Mouse (Mus musculus) heart, adult 2 months (tissue): ENCODE data around the gene Tprn. TPM values are rescaled to one million over a fixed set of nuclear protein-coding genes. Genes with fewer than 3 reads are reported as not detected.

Experiments
- DNase-seq, 2 experiments: peaks; one replicate each; pipeline ENCODE4 v3.0.0; 2021
- H3K27ac ChIP-seq: fragments of 200-600 bp; 2 replicates; pipeline ENCODE4 v1.8.1; 2022
- H3K27me3 ChIP-seq: fragments of 200-500 bp; 2 replicates; pipeline ENCODE4 v1.6.1; 2012; ENCODE audit warnings: mild to moderate bottlenecking, low read length, inconsistent platforms, mixed read lengths; ENCODE audit not compliant: control insufficient read depth, insufficient read depth
- H3K36me3 ChIP-seq: fragments of 200-500 bp; 2 replicates; pipeline ENCODE4 v1.6.1; 2012; ENCODE audit warnings: low read length, inconsistent platforms; ENCODE audit not compliant: control insufficient read depth, insufficient read depth
- H3K4me1 ChIP-seq: fragments of 200-500 bp; 2 replicates; pipeline ENCODE4 v1.6.1; 2011; ENCODE audit warnings: low read length; ENCODE audit not compliant: control insufficient read depth, insufficient read depth
- H3K4me3 ChIP-seq: fragments of 200-600 bp; 2 replicates; pipeline ENCODE4 v1.8.1; 2022
- H3K79me2 ChIP-seq: fragments of 200-500 bp; replicated peaks from 2 replicates; pipeline ENCODE4 v1.6.1; 2012; ENCODE audit warnings: mild to moderate bottlenecking, inconsistent platforms, low read length, moderate library complexity, mixed read lengths; ENCODE audit not compliant: control insufficient read depth, insufficient read depth
- H3K9ac ChIP-seq: fragments of 200-500 bp; 2 replicates; pipeline ENCODE4 v1.6.1; 2012; ENCODE audit warnings: low read depth, mild to moderate bottlenecking, control low read depth, inconsistent platforms, low read length, mixed read lengths
- CTCF ChIP-seq: fragments of 200-600 bp; IDR thresholded peaks from 2 replicates; pipeline ENCODE4 v1.8.1; 2022; ENCODE audit warnings: antibody characterized with exemption, mild to moderate bottlenecking, moderate library complexity
- EP300 ChIP-seq: fragments of 200-500 bp; IDR thresholded peaks from 2 replicates; pipeline ENCODE4 v1.6.1; 2011; ENCODE audit warnings: low read depth, low read length, control low read depth; ENCODE audit not compliant: insufficient read depth
- POLR2A ChIP-seq: fragments of 200-500 bp; IDR thresholded peaks from 2 replicates; pipeline ENCODE4 v1.6.1; 2011; ENCODE audit warnings: mild to moderate bottlenecking, low read depth, low read length, control low read depth; ENCODE audit not compliant: insufficient read depth
- WGBS: fragments of 180-500 bp; shearing (Covaris S2); methylation state at CpG from one replicate; pipeline ENCODE4 v1.1.7; 2018; 5-methylcytosine and 5-hydroxymethylcytosine counted together
- intact Hi-C: fragments of 180-260 bp; cut with DNase I; formaldehyde crosslinking; loops from one replicate; pipeline ENCODE4 v1.15.1; 2025
- long read RNA-seq: library from polyadenylated mRNA; stranded (forward); transcript quantifications from one replicate; pipeline ENCODE4 v2.0.0, GENCODE M21; 2021
- polyA plus RNA-seq: library from polyadenylated mRNA; depleted of rRNA; stranded (reverse); fragments of >200 nt; gene quantifications from 2 replicates; pipeline ENCODE4 v1.2.3, GENCODE M21; 2012; rRNA removed
- total RNA-seq, 2 experiments: library from RNA; stranded (reverse); gene quantifications; 2 replicates each; pipeline ENCODE4 v1.2.3; 2021

Gene Tprn
- 1 to 10 TPM; 5.9 to 6.7 TPM for total RNA-seq
- 7.5 and 9.9 TPM in 2 replicates for polyA plus RNA-seq
- long read RNA-seq, transcript Tprn-201 (4 exons, 2,787 nt): major isoform, 11 of 12 reads
- long read RNA-seq, partial matches to known transcripts: 0 of 12 reads
- long read RNA-seq, other reads (novel, unspliced or antisense): 1 of 12 reads

GRCm38 (mm10) chr2:25262291-25262767 is at the start of gene Tprn:
Tprn (plus strand) TSS chr2:25262618.
- Histone ChIP-seq H3K4me3 (peak within 1 kb of the TSS; percentile 96), H3K79me2 (no peaks in the 10 kb centered on the region), H3K27ac (peak within 1 kb of the TSS; percentile 82), H3K9ac (peak within 1 kb of the TSS; percentile 79), H3K36me3 (no peaks in the 10 kb centered on the region), H3K4me1 (peaks cover 20% of the 10 kb centered on the region), H3K27me3 (no peaks in the 10 kb centered on the region)
- under 1% methylated on average over 39 of the region's 39 CpGs for WGBS
- intact Hi-C loops: no loop called here
- peak; percentile 91 to 96 for DNase-seq
- TF ChIP-seq CTCF (peak; percentile 19), EP300 (no peak), POLR2A (peak; percentile 57)

GRCm38 (mm10) chr2:25213266-25213865 is 49.1 kb upstream of the Tprn start:
- H3K4me3 ChIP-seq: no peak overlapping the region
- WGBS: 66% methylated on average over 23 of the region's 23 CpGs
- intact Hi-C loops: no loop called here
- H3K27me3 ChIP-seq: no peaks in the 10 kb centered on the region
- peaks cover 4% of the 10 kb centered on the region; the same call in 1 of the 2 replicates for H3K4me1 ChIP-seq
- no peak for DNase-seq
- TF ChIP-seq POLR2A (no peak), EP300 (no peak), CTCF (no peak)
- H3K36me3 ChIP-seq: no peaks in the 10 kb centered on the region
- peaks cover 2% of the 10 kb centered on the region for H3K79me2 ChIP-seq
- no peak overlapping the region for H3K9ac ChIP-seq
- H3K27ac ChIP-seq: no peak overlapping the region

DNA sequence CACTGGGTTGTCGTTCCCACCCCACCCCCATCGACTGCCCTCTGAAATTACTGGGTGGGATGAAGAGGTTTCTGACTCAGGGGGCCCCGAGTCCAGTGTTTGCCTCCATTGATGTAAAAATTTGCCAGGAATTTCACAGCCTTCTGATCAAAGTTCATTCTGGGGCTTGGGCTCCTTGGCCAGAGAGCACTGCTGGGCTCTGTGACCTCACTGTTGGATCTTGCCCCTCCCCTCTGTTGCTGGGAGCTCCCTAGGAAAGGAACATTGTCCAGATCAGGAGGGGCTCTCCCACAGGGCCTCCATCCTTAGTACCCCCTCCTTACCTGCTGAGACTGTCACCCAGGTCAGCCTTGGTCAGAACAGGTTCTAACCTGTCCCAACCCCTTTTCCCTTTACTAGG is 48.0 kb upstream of the Tprn start, which contains the start of gene Stpg3:
Gene Stpg3 (minus strand): TSS at position 194 of the 400 bp plus-strand sequence.
- Histone ChIP-seq H3K27me3 (no peaks in the 10 kb centered on the region), H3K9ac (no peak within 1 kb of the TSS), H3K4me1 (peaks cover 4% of the 10 kb centered on the region; the same call in 1 of the 2 replicates), H3K4me3 (no peak within 1 kb of the TSS), H3K36me3 (no peaks in the 10 kb centered on the region), H3K27ac (no peak within 1 kb of the TSS), H3K79me2 (peaks cover 2% of the 10 kb centered on the region)
- intact Hi-C loops: no loop called here
- TF ChIP-seq EP300 (no peak), CTCF (no peak), POLR2A (no peak)
- no peak for DNase-seq
- whole genome bisulfite sequencing: 70% methylated on average over 3 of the region's 3 CpGs

DNA sequence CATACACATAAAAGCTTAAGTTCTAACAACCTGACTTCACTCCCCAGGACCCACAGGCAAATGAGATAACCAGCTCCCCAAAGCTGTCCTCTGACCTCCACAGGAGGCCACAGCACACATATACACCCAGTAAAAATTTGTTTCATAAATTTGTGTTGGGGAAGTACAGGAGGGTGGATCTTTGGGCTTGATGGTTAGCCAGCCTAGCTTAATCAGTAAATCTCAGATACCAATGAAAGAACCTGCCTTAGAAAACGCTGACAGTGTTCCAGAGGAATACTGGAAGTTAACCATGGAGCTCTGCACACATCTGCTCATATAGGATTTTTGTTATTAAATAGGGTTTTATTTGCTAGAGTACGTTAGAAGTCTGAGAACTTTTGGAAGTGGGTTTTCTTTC is 44.8 kb upstream of the Tprn start:
- Histone ChIP-seq H3K4me1 (no peaks in the 10 kb centered on the region), H3K27ac (no peak overlapping the region), H3K9ac (no peak overlapping the region), H3K27me3 (no peaks in the 10 kb centered on the region), H3K79me2 (no peaks in the 10 kb centered on the region), H3K4me3 (no peak overlapping the region), H3K36me3 (no peaks in the 10 kb centered on the region)
- WGBS: 56% methylated on average over 2 of the region's 2 CpGs
- TF ChIP-seq POLR2A (no peak), CTCF (no peak), EP300 (no peak)
- DNase-seq: no peak
- intact Hi-C loops: no loop called here

DNA sequence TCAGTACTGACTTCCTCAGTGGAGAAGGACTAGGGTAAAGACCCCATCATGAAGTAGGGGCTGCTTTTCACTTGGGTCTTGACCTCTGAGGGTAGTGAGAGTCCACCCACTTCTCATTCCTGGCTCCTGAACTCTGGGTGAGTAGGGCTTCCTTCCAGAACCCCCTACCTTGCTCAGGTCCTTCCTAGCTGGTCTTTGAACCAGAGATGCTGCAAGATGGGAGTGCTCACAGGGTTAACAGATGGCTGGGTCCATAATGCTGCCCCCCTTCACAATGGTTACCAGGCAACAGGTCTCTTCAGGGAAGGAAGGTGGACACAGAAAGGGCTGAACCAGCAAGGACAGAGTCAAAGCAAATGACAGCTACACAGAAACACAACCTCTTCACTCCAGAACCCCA is 44.0 kb upstream of the Tprn start, which contains the start of gene Fam166a:
Gene Fam166a (plus strand): TSS at position 301 of the 400 bp plus-strand sequence.
- no peak for DNase-seq
- no peaks in the 10 kb centered on the region for H3K27me3 ChIP-seq
- no peak within 1 kb of the TSS for H3K9ac ChIP-seq
- H3K79me2 ChIP-seq: no peaks in the 10 kb centered on the region
- no peak within 1 kb of the TSS for H3K4me3 ChIP-seq
- 0 out of 2 replicates have a peak, but pooled peaks cover 1% of the 10 kb centered on the region for H3K4me1 ChIP-seq
- no peak within 1 kb of the TSS for H3K27ac ChIP-seq
- H3K36me3 ChIP-seq: peaks cover 3% of the 10 kb centered on the region; the same call in 1 of the 2 replicates
- intact Hi-C loops: no loop called here
- TF ChIP-seq POLR2A (no peak), EP300 (no peak), CTCF (no peak)

DNA sequence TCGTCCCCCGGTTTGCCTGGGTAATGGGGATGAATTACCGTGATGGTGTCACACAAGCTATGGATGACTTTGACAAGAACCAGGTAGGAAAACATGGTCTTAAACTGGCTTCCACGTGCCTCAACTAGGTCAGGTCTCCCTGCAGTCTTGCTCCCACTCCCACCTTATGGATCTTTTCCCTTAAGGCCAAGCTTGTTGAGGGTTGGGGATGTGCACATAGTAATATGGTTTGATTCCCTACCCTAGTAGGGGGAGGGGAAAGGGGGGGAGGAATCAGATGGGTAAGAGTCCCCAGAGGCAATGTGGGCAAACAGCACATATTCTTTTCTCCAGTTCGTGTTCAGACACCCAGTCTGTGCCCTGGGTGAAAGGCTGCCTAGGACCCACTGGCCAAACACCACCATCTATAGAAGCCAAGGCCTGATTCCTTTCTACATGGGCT is 41.1 kb upstream of the Tprn start:
- no peaks in the 10 kb centered on the region for H3K79me2 ChIP-seq
- H3K4me3 ChIP-seq: no peak overlapping the region
- H3K27ac ChIP-seq: no peak overlapping the region
- H3K36me3 ChIP-seq: peaks cover 3% of the 10 kb centered on the region; the same call in 1 of the 2 replicates
- DNase-seq: no peak
- no peaks in the 10 kb centered on the region for H3K27me3 ChIP-seq
- TF ChIP-seq CTCF: no peak
- peak; percentile 37; the same call in 1 of the 2 replicates for TF ChIP-seq POLR2A
- intact Hi-C loops: no loop called here
- 0 out of 2 replicates have a peak, but pooled peaks cover 1% of the 10 kb centered on the region for H3K4me1 ChIP-seq
- WGBS: 65% methylated on average over 5 of the region's 5 CpGs
- H3K9ac ChIP-seq: no peak overlapping the region
